Mouse (Mus musculus): ENCODE measurements at regions not wholly inside any gene's neighbourhood (a gene's known extent, or its start where the extent isn't known, plus 50 kb on each side); places are given as distances from the start of the nearest gene placed in this dataset.
A peak's percentile ranks its signal among the peaks of the same experiment; 100 is the strongest.

DNA sequence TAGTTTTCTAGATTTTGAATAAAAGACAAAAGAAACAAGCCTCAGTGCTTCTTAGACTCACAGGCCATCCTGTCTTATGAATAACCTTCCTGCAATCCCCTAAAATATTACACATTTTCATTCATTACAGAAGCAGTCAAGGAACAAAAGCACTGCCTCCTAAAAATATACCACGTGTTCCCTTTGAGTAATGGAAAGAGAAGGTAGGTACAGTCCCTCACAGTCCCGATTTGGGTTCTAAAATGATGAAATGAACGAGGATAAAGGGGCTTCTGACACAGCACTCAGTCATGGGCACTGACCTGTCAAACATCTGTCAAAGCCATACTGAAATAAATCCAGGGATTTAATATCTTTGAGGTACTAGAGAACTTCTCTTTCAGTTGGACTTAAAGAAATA lies 159.9 kb downstream of the AW209491 start:
- H3K4me2 ChIP-seq: no peak overlapping the region
- no peaks in the 10 kb centered on the region for H3K4me1 ChIP-seq (replicated peaks)
- WGBS: 65% methylated on average over 3 of the region's 3 CpGs
- H3K4me3 ChIP-seq (replicated peaks): no peak overlapping the region
- H3K9ac ChIP-seq (replicated peaks): no peak overlapping the region
- no peaks in the 10 kb centered on the region for H3K9me3 ChIP-seq
- ATAC-seq (ENCODE audit: insufficient number of reproducible peaks, insufficient read depth, low FRiP score, low TSS enrichment, low read depth): no peak
- H3K27me3 ChIP-seq: no peaks in the 10 kb centered on the region
- no peak overlapping the region for H3K27ac ChIP-seq
- no peaks in the 10 kb centered on the region for H3K36me3 ChIP-seq

DNA sequence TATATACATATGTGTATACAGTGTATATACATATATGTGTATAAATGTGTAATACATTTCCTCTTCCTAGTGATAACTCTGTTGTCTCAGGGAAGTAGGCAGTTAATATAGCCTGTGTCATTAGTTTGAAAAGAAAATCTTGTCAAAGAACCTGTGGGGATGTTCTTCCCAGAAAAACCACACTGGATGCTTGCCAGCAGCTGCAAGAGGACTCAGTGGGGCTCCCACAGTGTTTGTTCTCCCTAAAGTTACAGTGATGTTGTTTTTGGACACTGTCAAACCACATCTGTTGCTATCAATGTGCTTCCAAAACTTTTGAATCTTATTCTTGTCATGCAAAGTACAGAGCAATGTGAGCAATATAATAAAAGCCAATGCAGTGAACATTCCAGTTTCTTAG lies 170.3 kb downstream of the AW209491 start:
- Histone ChIP-seq H3K36me3 (no peaks in the 10 kb centered on the region), H3K4me1 (replicated peaks) (no peaks in the 10 kb centered on the region), H3K9ac (replicated peaks) (no peak overlapping the region), H3K27ac (no peak overlapping the region), H3K4me2 (no peak overlapping the region), H3K9me3 (no peaks in the 10 kb centered on the region), H3K27me3 (no peaks in the 10 kb centered on the region), H3K4me3 (replicated peaks) (no peak overlapping the region)
- ATAC-seq (ENCODE audit: insufficient number of reproducible peaks, insufficient read depth, low FRiP score, low TSS enrichment, low read depth): no peak

DNA sequence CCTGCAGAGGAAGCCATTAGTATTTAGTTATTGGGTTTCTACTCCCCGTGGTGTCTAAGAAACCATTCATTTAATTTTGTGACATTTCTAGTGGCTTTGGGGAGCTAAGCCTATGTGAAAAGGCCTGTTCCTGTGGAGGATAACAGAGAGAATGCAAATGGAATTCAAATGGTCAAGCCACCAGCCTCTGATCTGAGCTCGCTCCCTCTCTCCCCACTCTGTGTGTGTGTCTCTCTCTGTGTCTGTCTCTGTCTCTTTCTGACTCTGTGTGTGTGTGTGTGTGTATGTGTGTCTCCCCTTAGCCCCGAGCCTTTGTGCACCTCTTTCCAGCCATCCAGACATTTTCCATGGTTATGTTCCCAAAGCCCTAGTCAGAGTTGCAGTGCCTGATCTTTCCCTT lies 171.1 kb downstream of the AW209491 start:
- WGBS: 64% methylated on average over 3 of the region's 3 CpGs
- Histone ChIP-seq H3K4me3 (replicated peaks) (no peak overlapping the region), H3K9ac (replicated peaks) (no peak overlapping the region), H3K9me3 (no peaks in the 10 kb centered on the region), H3K4me2 (no peak overlapping the region), H3K4me1 (replicated peaks) (no peaks in the 10 kb centered on the region), H3K27ac (no peak overlapping the region), H3K27me3 (no peaks in the 10 kb centered on the region), H3K36me3 (no peaks in the 10 kb centered on the region)
- no peak for ATAC-seq (ENCODE audit: insufficient number of reproducible peaks, insufficient read depth, low FRiP score, low TSS enrichment, low read depth)

DNA sequence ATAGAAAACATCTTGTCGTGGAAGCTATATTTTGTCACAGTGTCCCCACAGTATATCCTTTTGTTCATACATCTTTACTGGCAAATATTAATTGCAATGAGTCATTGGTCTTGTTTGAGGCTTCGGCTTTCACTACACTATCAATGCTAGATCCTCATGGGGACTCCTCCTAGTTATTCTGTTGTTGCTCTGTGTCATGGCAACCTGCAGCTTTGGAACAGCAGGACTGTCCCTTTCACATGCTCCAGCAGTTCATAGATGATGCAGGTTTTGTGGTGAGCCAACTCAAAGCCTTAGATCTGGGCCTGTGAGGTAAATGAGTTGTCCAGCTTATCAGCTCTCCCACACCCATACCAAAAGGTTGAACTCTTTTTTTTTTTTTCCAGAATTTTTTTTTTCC lies 172.4 kb downstream of the AW209491 start:
- Histone ChIP-seq H3K4me2 (no peak overlapping the region), H3K4me3 (replicated peaks) (no peak overlapping the region), H3K9me3 (no peaks in the 10 kb centered on the region), H3K9ac (replicated peaks) (no peak overlapping the region), H3K36me3 (no peaks in the 10 kb centered on the region), H3K27me3 (no peaks in the 10 kb centered on the region), H3K27ac (no peak overlapping the region), H3K4me1 (replicated peaks) (no peaks in the 10 kb centered on the region)
- no peak for ATAC-seq (ENCODE audit: insufficient number of reproducible peaks, insufficient read depth, low FRiP score, low TSS enrichment, low read depth)
- 91% methylated on average over 2 of the region's 2 CpGs for WGBS

GRCm38 (mm10) chr13:14835362-14835761 lies 205.4 kb downstream of the AW209491 start:
- ATAC-seq (ENCODE audit: insufficient number of reproducible peaks, insufficient read depth, low FRiP score, low TSS enrichment, low read depth): peak; percentile 86
- no peaks in the 10 kb centered on the region for H3K4me1 ChIP-seq (replicated peaks)

More at GRCm38 (mm10) chr13:14835362-14835761, 205.4 kb downstream of the AW209491 start:
- H3K4me2 ChIP-seq: no peak overlapping the region
- no peaks in the 10 kb centered on the region for H3K27me3 ChIP-seq
- no peak overlapping the region for H3K4me3 ChIP-seq (replicated peaks)
- H3K9me3 ChIP-seq: peaks cover 6% of the 10 kb centered on the region; the same call in 1 of the 2 replicates
- no peak overlapping the region for H3K9ac ChIP-seq (replicated peaks)
- H3K27ac ChIP-seq: no peak overlapping the region
- no peaks in the 10 kb centered on the region for H3K36me3 ChIP-seq

Data from limb, embryonic 12.5 days (tissue).